Mouse (Mus musculus) spleen, adult 2 months (tissue): ENCODE measurements around the gene Prrt2.

Source experiments
- CTCF ChIP-seq: fragments of 200-500 bp; IDR thresholded peaks from 2 replicates; pipeline ENCODE4 v1.5.1; 2011; ENCODE audit warnings: mild to moderate bottlenecking, inconsistent platforms; ENCODE audit not compliant: insufficient read depth, insufficient read length, insufficient replicate concordance; ENCODE audit errors: extremely low read depth
- POLR2A ChIP-seq: fragments of 200-500 bp; IDR thresholded peaks from 2 replicates; pipeline ENCODE4 v1.6.1; 2011; ENCODE audit warnings: low read depth, low read length, inconsistent platforms

DNA sequence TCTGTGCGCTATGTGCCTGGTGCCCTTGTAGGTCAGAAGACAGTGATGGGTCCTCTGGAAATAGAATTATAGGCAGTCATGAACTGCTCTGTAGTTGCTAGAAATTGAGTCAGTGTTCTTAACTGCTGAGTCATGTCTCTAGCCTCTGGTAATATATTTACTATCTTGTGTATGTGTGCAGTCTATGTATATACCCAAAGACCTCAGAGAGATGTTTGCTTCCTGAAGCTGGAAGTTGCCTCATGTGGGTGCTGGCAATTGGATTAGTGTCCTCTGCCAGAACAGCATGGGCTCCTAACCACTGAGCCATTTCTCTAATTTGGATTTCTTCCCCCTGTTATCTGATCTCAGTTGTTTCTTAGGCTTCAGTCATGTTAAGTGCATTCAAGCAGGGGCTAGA is 9.2 kb upstream of the Prrt2 start:
- TF ChIP-seq CTCF (no peak), POLR2A (no peak)
